Mouse (Mus musculus) midbrain, embryonic 13.5 days (tissue): Measurements from ENCODE around the gene Vdac1. TPM values are rescaled to one million over a fixed set of nuclear protein-coding genes. Genes with fewer than 3 reads are reported as not detected.

Experiments
- ATAC-seq: fragments of 200-750 bp; cut with Nextera tagmentation; 2 replicates; pipeline ENCODE4 v1.8.0; 2017; ENCODE audit warnings: mild to moderate bottlenecking, moderate TSS enrichment, moderate library complexity
- H3K27ac ChIP-seq: fragments of 300-500 bp; sonication (generic); 2 replicates; pipeline ENCODE4 v1.5.1; 2015; ENCODE audit warnings: inconsistent platforms, mild to moderate bottlenecking, moderate library complexity
- H3K27me3 ChIP-seq: fragments of 300-500 bp; sonication (generic); 2 replicates; pipeline ENCODE4 v1.6.1; 2015; ENCODE audit warnings: mild to moderate bottlenecking, inconsistent platforms
- H3K36me3 ChIP-seq: fragments of 300-500 bp; sonication (generic); 2 replicates; pipeline ENCODE4 v1.6.1; 2015; ENCODE audit warnings: mild to moderate bottlenecking, inconsistent platforms
- H3K4me1 ChIP-seq: fragments of 300-500 bp; sonication (generic); replicated peaks from 2 replicates; pipeline ENCODE4 v1.6.1; 2015; ENCODE audit warnings: inconsistent platforms
- H3K4me2 ChIP-seq: fragments of 300-500 bp; sonication (generic); replicated peaks from 2 replicates; pipeline ENCODE4 v1.6.1; 2015; ENCODE audit warnings: moderate library complexity, mild to moderate bottlenecking, inconsistent platforms
- H3K4me3 ChIP-seq: fragments of 300-500 bp; sonication (generic); replicated peaks from 2 replicates; pipeline ENCODE4 v1.5.1; 2015; ENCODE audit warnings: mild to moderate bottlenecking, inconsistent platforms
- H3K9ac ChIP-seq: fragments of 300-500 bp; sonication (generic); replicated peaks from 2 replicates; pipeline ENCODE4 v1.6.1; 2015; ENCODE audit warnings: mild to moderate bottlenecking, inconsistent platforms
- H3K9me3 ChIP-seq: fragments of 300-500 bp; sonication (generic); 2 replicates; pipeline ENCODE4 v1.6.1; 2016; ENCODE audit warnings: mild to moderate bottlenecking, inconsistent platforms
- WGBS: fragments of 180-500 bp; shearing (Covaris S2); methylation state at CpG from one replicate; pipeline ENCODE4 v1.1.7; 2015; 5-methylcytosine and 5-hydroxymethylcytosine counted together
- polyA plus RNA-seq: library from polyadenylated mRNA; unstranded; fragments of >200 nt; fragmentation: Nextera tagmentation; extraction: Ambion mirVana; gene quantifications from 2 replicates; pipeline ENCODE4 v1.2.1, GENCODE M21; 2015

Vdac1 gene
- polyA plus RNA-seq, 1 experiment from 2014 or later = 278 TPM

DNA sequence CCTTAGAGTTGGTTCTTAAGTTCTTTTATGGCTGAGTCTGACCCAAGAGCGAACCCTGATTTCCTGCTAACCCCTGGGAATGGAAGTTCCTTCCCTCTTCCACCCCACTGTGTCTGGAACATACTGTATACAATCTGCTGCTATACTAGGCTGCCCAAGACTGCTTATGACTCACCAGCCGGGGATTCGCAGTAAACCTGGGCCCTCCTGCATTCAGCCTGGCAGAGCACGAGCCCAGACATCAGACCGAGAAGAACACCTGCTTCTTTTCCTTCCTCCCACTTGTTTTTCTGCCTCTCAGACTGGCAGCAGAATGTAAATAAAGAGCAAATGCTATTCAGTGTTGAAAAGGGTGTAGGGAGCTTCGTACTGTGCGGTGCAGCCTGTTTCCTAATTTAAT, 24.7 kb upstream of the Vdac1 start:
- no peak overlapping the region for H3K4me2 ChIP-seq
- no peak for ATAC-seq
- no peak overlapping the region for H3K27ac ChIP-seq
- H3K27me3 ChIP-seq = no peaks in the 10 kb centered on the region
- WGBS = 89% methylated on average over 7 of the region's 7 CpGs
- H3K9me3 ChIP-seq = no peaks in the 10 kb centered on the region
- H3K4me3 ChIP-seq = no peak overlapping the region
- peaks cover 8% of the 10 kb centered on the region for H3K4me1 ChIP-seq
- no peaks in the 10 kb centered on the region for H3K36me3 ChIP-seq
- no peak overlapping the region for H3K9ac ChIP-seq

DNA sequence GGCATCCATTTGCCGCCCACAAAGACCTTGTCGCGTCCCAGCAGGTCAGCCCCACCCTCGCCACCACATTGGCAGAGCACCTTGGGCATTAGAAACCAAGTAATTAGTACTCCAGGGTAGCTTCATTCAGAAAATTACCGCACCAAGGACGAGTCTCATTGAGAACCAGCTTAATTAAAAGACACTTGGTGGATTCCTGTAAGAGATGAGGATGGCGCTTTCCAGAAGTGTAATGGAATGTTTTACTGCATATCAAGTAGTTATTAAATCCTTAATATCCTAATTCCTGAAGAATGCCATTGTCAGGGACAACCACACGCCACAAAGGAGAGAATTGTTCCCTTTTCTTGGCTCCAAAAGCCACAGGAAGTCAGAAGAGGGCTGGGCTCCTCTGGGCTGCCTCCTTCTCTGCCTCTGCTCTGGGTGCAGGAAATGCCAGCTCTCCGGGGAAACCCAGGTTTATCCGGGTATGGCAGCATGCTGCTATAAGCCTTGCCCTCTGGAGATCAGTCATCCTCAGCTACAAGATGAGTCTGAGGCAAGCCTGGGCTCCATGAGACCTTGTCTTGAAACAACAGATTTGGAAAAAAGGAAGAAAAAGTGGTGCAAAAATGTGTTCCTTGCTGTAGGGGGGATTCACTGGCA, 22.9 kb upstream of the Vdac1 start:
- Histone ChIP-seq H3K27me3 (no peaks in the 10 kb centered on the region), H3K4me3 (no peak overlapping the region), H3K27ac (no peak overlapping the region), H3K9ac (no peak overlapping the region), H3K4me2 (no peak overlapping the region), H3K4me1 (peaks cover 8% of the 10 kb centered on the region; the same call in 1 of the 2 replicates), H3K36me3 (no peaks in the 10 kb centered on the region), H3K9me3 (no peaks in the 10 kb centered on the region)
- no peak for ATAC-seq
- 63% methylated on average over 10 of the region's 10 CpGs for WGBS

DNA sequence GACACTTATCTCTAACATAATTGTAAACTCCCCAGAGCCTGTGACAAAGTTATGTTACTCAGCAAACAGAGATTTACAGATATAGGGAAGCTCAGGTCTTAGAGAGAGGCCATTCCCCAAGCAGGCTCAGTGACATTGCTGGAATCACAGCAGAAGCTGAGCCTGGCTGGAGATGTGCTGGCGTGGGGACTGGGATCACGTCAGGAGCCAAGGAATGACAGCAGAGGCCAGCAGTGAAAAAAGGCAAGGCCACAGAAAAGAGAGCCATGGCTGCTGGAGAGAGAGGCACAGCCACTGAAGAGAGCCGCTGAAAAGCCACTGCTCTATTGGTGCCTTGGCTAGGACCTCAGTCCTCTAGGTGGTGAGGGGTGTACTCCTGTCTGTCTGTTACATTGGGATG, 22.3 kb upstream of the Vdac1 start:
- Histone ChIP-seq H3K9ac (no peak overlapping the region), H3K4me1 (0 out of 2 replicates have a peak, but pooled peaks cover 3% of the 10 kb centered on the region), H3K27ac (no peak overlapping the region), H3K4me3 (no peak overlapping the region), H3K27me3 (no peaks in the 10 kb centered on the region), H3K36me3 (no peaks in the 10 kb centered on the region), H3K4me2 (no peak overlapping the region), H3K9me3 (no peaks in the 10 kb centered on the region)
- no peak for ATAC-seq
- WGBS = 75% methylated on average over 3 of the region's 3 CpGs

DNA sequence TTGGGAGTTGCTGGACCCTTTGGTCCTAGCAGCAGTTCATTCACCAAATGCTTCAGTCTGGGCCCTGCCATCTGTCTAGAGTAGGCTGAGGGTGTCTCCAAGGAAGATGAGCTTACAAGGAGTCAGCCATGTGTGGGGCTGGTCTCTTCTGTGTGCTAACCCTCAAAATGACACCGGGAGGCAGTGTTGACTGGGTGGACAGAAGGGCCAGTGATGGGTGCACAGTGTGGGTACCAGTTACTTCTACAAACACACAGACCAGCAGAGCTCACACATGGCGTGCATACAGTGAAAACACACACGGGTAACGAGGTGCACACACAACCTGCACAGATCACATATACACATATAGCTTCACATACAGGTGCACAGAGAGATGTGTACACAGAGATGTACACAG, 21.6 kb upstream of the Vdac1 start:
- H3K9me3 ChIP-seq = no peaks in the 10 kb centered on the region

DNA sequence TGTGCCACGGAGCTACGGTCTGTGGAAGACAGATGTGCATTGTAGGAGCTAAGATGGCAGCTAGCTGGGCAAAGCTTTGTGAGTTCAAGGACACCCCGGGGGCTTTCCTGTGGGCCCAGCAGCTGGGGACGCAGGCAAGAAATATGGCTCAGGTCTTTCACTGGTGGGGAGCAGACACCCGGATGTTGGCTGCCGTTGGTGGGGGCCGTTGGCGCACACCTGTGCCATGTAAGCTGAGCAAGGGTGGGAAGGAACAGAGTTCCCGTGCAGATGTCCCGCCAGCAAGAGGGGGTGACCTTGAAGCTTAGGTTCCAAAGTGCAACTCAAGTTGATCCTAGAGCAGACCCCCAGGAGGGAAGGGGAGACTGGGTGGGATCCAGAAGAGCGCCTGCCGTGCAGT, 21.1 kb upstream of the Vdac1 start:
- Histone ChIP-seq H3K27ac (no peak overlapping the region), H3K4me3 (no peak overlapping the region), H3K27me3 (no peaks in the 10 kb centered on the region), H3K9ac (no peak overlapping the region), H3K36me3 (no peaks in the 10 kb centered on the region), H3K9me3 (no peaks in the 10 kb centered on the region), H3K4me2 (no peak overlapping the region), H3K4me1 (0 out of 2 replicates have a peak, but pooled peaks cover 3% of the 10 kb centered on the region)
- 94% methylated on average over 12 of the region's 12 CpGs for WGBS
- ATAC-seq = no peak

More for the DNA sequence above, 21.6 kb upstream of the Vdac1 start:
- Histone ChIP-seq H3K9ac (no peak overlapping the region), H3K4me3 (no peak overlapping the region), H3K27ac (no peak overlapping the region), H3K4me1 (0 out of 2 replicates have a peak, but pooled peaks cover 3% of the 10 kb centered on the region), H3K27me3 (no peaks in the 10 kb centered on the region), H3K4me2 (no peak overlapping the region), H3K36me3 (no peaks in the 10 kb centered on the region)
- WGBS = 98% methylated on average over 4 of the region's 4 CpGs
- ATAC-seq = no peak

DNA sequence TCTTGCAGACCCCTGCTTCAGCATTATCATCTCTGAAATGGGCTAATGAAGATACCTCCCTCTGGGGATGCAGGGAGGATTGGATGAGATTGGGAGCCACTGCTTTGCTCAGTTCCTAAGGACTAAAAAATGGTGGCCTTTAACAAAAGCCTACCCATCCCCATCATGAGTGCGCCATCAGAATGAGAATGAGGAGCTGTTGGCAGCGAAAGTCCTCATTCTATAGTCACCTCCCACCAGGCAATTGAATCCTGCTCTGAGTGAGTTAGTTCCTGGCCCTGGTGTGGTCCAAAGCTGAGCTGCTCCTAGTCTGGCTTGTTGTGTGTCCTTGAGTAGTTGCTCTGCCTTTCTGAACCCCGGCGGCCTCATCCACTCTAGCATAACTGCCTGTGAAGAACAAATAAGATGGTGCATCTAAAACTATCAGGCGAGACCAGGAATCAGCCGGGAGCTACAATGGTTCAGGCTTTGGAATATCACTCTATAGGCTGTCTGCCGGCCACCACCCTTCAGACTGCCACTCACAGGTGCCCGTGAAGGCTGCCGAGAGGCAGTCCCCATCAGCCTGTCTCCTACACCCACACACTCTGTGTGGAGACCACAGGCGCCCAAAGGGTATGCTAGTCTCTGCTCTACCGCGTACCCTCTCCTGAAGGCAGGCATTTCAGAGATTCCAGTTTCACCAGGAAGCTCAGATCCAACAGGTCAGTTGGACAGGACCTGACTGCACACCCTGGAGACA, 20.4 kb upstream of the Vdac1 start:
- H3K27me3 ChIP-seq = no peaks in the 10 kb centered on the region
- no peaks in the 10 kb centered on the region for H3K36me3 ChIP-seq
- no peak overlapping the region for H3K9ac ChIP-seq
- H3K9me3 ChIP-seq = no peaks in the 10 kb centered on the region
- 0 out of 2 replicates have a peak, but pooled peaks cover 3% of the 10 kb centered on the region for H3K4me1 ChIP-seq
- no peak overlapping the region for H3K4me2 ChIP-seq
- H3K27ac ChIP-seq = no peak overlapping the region
- 85% methylated on average over 12 of the region's 12 CpGs for WGBS
- ATAC-seq = 0 out of 2 replicates have a peak, but pooled peaks have one; percentile 19
- no peak overlapping the region for H3K4me3 ChIP-seq

DNA sequence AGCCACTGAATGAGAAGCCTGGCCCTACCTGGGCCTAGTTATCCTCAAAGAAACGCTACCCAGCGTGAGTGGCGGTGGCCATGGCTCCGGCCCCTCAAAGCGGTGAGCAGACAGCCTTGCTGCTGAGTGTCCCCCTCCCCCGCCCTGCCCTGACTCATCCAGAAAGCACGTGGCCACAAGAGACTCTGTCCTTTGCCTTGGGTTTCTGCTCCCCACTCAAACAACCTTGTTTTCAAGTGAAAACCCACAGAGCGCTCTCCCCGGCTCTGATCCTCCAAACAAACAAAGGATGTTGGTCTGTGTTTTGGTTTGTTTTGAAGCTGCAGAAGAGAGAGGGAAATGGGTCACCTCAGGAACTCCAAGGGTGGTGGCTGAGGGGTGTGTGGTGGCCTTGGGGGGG, 19.7 kb upstream of the Vdac1 start:
- Histone ChIP-seq H3K36me3 (no peaks in the 10 kb centered on the region), H3K9ac (no peak overlapping the region), H3K4me1 (0 out of 2 replicates have a peak, but pooled peaks cover 3% of the 10 kb centered on the region), H3K4me3 (no peak overlapping the region), H3K4me2 (no peak overlapping the region), H3K9me3 (no peaks in the 10 kb centered on the region), H3K27me3 (no peaks in the 10 kb centered on the region), H3K27ac (no peak overlapping the region)
- no peak for ATAC-seq
- whole genome bisulfite sequencing = 55% methylated on average over 9 of the region's 9 CpGs

DNA sequence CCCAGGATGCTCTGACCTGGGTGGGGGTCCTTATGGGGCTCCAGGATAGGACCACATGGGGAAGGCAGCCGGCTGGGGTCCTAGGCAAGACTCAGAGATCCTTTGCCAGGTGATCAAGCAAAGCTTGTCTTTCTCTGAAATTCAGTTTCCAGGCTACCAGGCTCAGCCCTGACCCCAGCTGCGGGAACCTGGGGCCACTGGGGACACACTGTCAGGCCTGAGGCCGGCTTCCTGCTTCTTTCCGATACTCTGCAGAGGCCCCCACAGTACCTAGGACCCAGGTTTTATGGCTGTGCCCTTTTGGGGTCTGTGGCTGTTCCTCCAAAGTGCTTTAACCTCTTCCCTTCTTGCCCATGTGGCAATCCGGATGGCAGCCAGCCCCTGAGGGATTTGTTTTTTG, 19.2 kb upstream of the Vdac1 start:
- peaks cover 4% of the 10 kb centered on the region; the same call in 1 of the 2 replicates for H3K4me1 ChIP-seq
- H3K27ac ChIP-seq = no peak overlapping the region
- ATAC-seq = no peak
- H3K4me2 ChIP-seq = no peak overlapping the region
- no peak overlapping the region for H3K4me3 ChIP-seq
- no peaks in the 10 kb centered on the region for H3K36me3 ChIP-seq
- H3K9me3 ChIP-seq = no peaks in the 10 kb centered on the region
- no peak overlapping the region for H3K9ac ChIP-seq
- no peaks in the 10 kb centered on the region for H3K27me3 ChIP-seq
- 72% methylated on average over 5 of the region's 5 CpGs for whole genome bisulfite sequencing

DNA sequence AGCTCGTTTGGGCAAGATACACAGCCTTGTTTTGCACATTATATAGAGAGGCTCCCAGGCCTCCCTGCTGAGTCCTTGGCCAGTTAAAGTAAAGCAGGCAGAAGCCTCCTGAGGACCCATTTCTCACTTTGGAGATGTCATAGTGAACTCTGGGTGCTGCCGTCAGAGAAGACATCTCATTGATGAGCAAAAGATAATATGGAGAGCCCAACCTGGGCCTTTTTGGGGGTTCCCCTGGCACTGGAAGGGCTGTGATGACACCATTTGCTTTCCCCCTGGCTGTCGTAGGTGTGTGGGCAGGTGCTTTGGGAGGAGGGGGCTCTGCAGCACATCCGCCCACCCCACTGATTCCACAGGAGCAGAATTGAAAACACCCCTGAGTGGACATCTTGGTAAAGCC, 18.4 kb upstream of the Vdac1 start:
- no peak overlapping the region for H3K4me2 ChIP-seq
- peaks cover 6% of the 10 kb centered on the region; the same call in 1 of the 2 replicates for H3K4me1 ChIP-seq
- no peak overlapping the region for H3K9ac ChIP-seq
- 87% methylated on average over 4 of the region's 4 CpGs for WGBS
- H3K36me3 ChIP-seq = no peaks in the 10 kb centered on the region
- no peaks in the 10 kb centered on the region for H3K9me3 ChIP-seq
- no peak for ATAC-seq
- no peak overlapping the region for H3K27ac ChIP-seq
- H3K4me3 ChIP-seq = no peak overlapping the region
- H3K27me3 ChIP-seq = no peaks in the 10 kb centered on the region

DNA sequence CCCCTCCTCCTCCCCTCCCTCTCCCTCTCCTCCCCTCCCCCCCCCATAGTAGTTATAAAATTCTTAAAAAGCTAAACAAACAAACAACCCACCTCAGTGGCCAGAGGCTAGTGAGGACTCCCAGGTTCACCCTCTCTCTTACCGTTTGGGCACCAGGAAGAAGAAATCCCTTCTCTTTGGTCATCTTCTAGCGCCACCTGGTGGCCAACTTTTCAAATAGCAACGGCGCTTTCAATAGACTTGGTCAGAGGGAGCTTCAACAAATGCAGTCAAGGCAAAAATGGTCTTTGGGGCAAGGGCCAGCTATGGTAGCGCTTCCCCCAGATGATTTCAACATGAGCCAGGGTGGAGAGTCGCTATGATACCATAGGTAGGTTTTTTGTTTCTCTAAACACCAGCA, 17.5 kb upstream of the Vdac1 start:
- Histone ChIP-seq H3K4me2 (no peak overlapping the region), H3K36me3 (no peaks in the 10 kb centered on the region), H3K9me3 (no peaks in the 10 kb centered on the region), H3K9ac (no peak overlapping the region), H3K4me1 (peaks cover 6% of the 10 kb centered on the region; the same call in 1 of the 2 replicates), H3K27me3 (no peaks in the 10 kb centered on the region), H3K27ac (no peak overlapping the region), H3K4me3 (no peak overlapping the region)
- 0 out of 2 replicates have a peak, but pooled peaks have one; percentile 27 for ATAC-seq
- WGBS = 3% methylated on average over 6 of the region's 6 CpGs

DNA sequence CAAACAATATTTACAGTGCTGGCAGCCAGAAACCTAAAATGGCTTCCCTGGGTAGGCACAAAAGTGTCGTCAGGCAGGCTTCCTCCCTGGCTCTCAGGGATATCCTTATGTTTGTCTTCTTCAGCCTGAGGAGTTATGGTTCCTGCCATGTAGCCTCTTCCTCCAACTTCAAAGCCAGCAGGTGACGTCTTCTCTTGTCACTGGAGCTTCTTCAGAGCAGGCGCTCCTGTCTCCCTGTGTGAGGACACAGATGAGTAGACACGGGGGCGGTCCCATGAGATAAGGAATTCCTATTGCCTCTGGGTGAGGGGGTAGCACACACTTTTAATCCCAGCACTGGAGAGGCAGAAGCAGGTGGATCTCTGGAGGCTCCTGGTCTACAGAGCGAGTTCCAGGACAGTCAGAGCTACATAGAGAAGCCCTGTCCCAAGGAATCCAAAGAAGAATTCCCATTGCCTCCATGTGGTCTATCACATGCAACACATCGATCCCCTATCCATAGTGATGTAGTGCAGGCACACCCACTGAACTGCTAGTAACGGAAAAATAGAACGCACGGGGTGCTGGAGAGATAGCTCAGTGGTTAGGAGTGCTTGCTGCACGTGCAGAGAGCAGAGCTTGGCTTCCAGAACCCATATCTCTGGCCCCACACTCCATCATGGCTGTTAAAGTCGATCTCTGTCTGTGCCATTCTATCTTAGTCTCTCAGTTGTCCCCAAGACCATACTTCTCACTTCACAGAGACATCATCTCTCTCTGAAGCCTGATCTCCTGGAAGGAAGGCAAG, 15.5 kb upstream of the Vdac1 start:
- H3K27ac ChIP-seq = no peak overlapping the region
- no peaks in the 10 kb centered on the region for H3K27me3 ChIP-seq
- no peak overlapping the region for H3K4me2 ChIP-seq
- 81% methylated on average over 12 of the region's 12 CpGs for WGBS
- no peaks in the 10 kb centered on the region for H3K9me3 ChIP-seq
- no peak overlapping the region for H3K4me3 ChIP-seq
- H3K9ac ChIP-seq = no peak overlapping the region
- ATAC-seq = no peak
- H3K4me1 ChIP-seq = peaks cover 6% of the 10 kb centered on the region; the same call in 1 of the 2 replicates
- no peaks in the 10 kb centered on the region for H3K36me3 ChIP-seq
